Mouse (Mus musculus) induced T-regulatory cell, adult 2 months (primary cell): ENCODE measurements around the gene Cd200r3.

Experiments
- DNase-seq: peaks from one replicate; pipeline ENCODE4 v3.0.0-alpha.2; 2012; ENCODE audit warnings: low read depth

The Cd200r3 gene

DNA sequence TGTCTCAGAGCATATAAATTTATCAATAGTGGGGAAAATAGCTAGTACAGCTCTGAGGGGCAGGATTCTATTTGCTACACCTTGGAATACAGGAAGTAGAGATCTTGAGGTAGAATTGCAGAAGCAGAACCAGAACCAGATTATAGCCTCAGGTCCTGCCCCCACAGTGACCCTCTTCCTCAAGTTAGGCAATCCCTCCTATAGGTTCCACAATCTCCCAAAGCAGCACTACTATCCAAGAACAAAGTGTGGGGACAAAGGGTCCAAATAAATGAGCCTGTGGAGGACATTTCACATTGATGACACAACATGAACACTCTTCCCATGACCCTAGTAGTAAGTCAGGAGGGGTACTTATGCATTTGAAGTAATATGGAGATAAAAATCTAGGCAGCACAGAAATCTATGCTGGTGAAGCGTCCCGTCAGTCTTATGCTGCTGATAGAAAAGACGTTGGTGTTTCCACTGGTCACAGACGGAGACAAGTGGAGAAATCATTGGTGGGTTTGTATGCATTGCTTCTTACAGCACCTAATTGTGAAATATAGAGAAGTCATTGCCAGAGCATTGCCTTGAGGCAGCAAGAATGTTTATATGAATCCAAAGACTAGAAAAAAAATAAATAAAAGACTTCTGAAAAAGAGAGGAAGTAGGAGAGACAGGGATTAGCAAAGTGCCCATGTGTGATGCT, 45.3 kb downstream of the Cd200r3 start:
- no peak for DNase-seq

DNA sequence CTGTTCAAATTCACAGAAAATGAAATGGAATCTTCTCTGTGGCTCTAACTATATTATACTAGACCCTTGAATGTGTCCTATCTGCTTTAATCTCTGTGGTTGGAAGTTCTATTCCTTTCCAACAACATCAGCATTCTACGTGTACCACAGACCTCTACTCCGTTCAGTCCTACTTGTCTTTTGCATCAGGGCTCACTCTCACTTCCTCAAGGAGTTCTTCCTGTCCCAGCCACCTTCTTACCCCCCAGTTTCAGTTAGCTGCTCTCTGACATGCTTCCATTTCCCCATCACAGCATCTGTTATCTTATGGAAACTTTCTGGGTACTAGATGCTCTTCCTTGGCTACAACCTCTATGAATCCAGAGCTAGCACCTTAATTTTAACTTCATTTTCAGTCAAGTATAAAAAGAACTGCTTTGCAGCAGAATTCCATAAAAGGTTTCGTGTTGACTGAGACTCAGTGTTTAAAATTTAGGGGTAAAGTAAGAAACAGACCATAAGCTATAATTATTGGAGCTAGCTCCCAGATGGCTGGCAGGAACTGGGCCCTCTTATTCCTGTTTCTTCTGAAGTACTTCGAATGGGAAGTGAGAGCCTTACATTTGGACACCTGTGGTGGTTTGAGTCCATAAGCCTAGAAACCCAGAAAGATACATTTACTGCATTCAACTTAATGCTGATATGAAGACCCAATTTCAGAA, 50.0 kb downstream of the Cd200r3 start:
- no peak for DNase-seq

DNA sequence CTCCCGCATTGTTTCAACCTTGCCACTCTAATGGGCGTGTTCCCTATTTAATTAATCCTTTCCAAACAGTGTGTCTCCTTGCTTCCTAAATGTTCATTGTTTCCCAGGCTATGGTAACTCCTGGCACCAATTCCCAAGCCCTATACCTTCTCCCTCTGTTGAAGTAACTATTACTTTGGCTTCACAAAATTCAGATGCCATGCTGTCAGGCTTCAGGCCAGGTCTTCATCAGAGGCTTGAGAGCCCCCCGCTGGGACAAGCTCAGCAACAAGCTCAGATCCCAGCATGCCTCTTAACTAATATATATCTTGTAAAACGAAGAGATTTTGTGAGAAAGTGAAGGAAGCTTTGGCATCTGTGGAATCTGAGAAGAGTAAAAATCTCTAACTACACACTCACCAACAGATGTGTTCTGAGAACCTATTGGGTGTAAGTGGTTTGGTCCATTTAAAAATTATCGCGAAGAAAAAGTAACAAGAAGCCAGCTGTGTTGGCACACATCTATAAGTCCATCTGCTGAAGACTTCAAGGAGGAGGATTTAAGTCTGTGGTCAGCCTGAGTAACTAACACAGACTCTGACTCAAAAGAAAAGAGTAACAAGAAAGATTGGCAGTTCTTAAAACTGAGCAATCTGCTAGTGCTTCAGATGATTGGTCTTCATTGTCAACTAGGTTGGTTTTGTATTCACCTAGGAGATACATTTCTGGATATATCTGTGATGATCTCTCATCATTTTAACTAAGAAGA, 50.9 kb downstream of the Cd200r3 start:
- DNase-seq: no peak

DNA sequence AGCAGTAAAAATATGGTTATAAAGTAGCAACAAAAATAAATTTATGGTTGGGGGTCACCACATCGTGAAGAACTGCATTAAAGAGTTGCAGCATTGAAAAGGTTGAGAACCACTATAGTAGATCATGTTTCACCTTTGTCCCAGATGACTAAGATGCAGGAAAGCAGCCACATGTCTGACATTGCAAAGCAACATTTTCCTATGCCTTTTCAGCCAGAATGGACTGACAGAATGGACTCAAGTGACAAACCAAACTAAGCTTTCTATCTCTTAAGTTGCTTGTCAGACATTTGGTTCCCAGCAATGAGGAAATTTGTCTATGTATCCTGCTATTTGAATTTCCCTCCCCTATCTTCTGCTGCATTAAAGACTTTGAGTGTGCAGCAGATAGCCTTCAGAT, 51.6 kb downstream of the Cd200r3 start:
- no peak for DNase-seq

DNA sequence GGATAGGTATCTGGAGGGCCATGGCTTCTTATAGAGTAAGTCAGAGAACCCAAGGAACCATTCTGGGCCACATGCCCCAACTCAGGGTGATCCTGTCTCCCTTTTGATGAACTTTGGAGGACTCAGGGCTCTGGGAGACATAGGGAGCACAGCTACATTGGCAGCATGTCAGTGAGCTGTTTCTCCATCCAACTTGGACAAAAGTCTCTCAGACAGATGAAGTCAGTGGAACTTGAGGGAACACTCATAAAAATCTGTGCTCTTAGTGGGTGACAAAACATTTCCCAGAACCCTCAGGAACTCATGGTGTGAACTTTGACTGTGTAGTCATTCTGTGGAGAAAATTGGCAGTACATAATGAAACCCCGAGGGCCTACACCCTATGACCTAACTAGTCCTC, 53.2 kb downstream of the Cd200r3 start:
- DNase-seq: no peak

DNA sequence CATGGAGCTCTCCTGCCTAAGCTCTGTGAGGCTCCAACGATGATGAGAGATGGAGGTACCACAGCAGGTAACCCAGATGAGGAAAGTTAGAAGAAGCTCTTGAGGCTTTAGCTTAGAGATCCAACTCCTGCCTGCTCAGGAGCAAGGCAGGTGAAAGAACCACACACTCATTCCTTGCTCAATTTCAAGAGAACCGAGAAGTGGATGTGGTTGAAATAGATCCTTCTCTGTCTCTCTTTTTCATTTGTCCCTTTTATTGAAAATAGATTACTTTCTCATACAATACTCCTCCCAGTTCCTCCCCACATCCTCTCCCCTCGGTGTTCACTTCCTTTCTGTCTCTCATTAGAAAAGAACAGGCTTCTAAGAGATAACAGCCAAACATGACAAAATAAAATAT, 56.1 kb downstream of the Cd200r3 start:
- DNase-seq: peak; percentile 48

DNA sequence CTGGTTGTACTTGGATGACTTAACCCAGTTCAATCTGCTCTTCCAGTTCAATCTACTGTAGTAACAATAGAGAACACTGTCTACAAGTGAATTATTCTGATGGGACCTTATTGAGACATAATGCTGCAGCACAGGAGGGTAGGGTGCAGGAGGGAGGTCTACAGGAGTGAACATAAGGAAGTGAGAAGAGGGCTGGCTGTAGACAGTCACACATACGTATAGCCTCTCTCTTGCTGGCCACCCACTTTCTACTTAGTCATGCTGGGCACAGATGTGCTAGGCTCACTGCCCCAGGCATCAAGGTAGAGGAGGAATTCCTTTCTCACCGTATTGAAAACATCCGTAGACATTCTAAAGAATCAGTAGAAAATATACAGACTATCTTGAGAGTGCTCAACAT, 61.0 kb downstream of the Cd200r3 start:
- DNase-seq: no peak

DNA sequence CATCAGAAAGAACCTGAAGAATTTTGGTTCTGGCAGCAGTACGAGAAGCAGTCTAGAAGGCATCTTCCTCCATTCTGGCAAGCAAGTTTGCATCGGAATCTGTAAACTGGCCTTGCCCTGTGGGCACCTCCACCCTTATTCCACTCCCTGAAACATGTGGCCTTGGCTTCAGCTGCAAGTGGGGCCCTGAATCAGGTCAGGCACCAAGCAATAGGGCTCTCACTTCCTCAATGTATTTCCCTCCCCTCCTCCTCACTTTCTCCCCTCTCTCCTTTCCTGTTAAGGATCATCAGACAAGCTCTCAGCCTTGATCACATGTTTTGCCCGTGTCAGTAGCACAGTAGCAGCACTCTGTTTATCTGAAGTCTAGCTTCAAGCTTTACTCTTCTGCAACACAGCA, 61.8 kb downstream of the Cd200r3 start:
- no peak for DNase-seq

DNA sequence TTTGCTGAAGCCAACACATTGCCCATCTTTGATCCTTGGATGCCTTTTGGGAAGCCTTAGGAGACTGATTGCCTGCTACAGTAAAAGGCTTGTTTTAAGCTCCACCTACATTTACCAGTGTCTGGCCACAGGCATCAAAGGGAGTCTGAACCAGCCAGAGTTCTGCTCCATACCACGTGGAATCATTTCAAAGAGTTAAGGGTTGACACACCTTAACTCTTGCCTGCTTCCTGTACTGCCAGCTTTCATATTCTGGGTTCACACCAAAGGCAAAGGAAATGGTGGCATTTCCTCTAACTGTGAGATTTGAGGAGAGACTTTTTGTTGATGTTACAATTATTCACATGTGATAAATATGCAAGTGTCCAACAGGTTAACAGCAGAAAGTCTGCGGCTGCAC, 63.5 kb downstream of the Cd200r3 start:
- DNase-seq: peak; percentile 47

DNA sequence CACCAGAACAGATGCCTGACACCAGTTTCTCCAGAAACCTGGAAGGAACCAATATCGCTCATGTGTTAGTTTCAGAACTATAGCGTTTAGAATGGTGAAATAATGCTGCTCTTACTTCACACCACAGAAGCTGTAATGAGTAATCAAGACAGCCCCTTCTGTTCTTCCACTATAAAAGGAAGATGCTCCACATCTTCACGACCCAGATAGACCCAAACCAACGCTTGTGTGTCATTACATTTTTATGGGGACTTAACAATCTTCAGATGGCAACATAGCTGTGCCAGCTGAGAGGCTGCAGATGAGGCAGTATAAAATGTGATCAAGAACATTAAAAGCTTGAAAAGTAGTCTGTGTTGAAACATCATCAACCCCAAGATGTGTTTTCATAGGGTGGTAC, 64.3 kb downstream of the Cd200r3 start:
- DNase-seq: no peak

DNA sequence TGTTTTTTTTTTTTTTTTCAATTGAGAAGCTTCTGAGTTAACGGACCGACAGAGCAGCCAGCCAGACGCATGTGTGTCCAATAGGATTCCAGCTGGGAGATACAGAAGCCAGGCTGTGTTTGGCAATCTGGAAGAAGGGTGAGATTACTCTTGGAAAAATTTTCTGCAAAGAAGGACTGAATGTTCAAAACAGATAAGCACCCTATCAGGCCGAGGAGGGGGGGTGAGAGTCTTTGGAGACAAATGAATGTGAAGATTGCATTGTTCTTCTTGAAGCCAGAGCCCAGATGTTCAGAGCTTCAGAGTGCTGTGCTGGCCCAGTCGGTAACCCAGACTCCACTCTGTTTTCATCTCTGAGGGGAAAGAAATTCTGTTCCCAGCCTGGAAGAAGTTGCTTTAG, 66.2 kb downstream of the Cd200r3 start:
- DNase-seq: no peak

DNA sequence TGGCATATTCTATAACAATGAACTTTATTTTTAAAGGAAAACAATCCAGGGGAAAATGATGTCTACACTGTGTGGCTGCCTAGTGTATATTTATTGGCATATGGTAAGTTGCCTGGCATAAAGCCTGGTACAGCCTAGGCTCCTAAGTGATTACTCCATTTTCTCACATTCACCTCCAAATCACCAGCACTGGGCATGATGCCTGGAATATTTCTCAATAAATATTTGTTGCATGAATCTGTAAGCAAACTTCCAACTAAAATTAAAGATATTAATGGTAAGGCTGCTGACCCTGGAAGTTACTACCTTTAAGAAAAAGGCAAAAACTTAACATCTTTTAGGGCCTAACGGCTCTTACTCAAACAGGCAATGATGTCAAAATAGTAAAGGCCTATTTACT, 72.1 kb downstream of the Cd200r3 start:
- DNase-seq: no peak

DNA sequence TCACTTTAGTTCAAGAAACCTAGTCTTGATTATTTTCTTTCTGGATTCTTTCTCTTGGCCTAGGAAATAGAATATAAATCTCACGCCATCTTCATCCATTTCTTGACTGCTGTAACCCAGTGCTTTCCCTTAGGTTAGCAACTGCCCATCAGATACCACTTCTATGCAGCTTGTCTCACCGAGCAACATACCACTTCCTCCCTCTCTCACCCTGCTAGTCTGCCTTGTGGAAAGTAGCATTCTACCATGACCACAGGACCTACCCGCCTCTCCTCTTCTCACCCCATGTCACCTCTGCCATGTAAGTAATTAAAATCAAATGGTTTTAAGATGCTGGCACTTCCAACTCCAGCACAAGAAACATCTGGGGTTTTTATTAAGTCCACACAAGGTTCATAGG, 73.0 kb downstream of the Cd200r3 start:
- DNase-seq: peak; percentile 44

DNA sequence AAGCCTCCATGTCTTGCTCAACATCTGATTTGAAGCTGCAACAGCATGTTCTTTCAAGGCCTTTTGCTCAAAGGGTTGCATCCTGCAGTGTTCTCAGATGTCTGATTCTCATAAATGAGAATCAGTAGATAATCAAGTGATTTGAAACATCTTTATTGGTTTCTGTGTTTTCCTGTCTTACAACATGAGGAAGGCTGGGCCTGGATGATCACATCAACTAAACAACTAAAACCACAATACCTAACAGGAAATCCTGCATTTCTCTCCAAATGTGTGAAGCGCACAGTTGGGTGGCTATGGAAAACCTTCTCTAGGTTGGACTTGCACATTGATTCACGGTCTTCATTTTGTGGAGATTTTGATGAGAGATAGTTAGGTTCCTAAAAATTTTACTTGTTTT, 75.4 kb downstream of the Cd200r3 start:
- DNase-seq: peak; percentile 31

DNA sequence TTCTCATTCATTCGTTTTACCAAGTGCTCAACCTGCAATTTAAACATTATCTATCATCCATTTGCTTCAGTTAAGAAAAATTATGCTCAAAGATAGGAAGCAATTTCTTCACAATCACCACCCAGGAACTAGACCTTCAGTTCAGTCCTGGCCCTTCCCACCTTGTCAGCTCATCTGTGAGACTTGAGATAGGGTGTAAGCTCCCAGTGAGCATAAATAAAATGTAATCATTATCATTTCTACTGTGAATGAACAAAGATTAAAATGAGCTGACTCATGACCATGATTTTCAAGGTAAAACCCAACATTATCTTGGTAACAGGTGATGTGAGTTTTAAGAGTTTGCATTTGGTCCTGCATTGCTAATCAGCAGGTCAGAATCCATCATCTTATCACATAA, 76.6 kb downstream of the Cd200r3 start:
- no peak for DNase-seq

DNA sequence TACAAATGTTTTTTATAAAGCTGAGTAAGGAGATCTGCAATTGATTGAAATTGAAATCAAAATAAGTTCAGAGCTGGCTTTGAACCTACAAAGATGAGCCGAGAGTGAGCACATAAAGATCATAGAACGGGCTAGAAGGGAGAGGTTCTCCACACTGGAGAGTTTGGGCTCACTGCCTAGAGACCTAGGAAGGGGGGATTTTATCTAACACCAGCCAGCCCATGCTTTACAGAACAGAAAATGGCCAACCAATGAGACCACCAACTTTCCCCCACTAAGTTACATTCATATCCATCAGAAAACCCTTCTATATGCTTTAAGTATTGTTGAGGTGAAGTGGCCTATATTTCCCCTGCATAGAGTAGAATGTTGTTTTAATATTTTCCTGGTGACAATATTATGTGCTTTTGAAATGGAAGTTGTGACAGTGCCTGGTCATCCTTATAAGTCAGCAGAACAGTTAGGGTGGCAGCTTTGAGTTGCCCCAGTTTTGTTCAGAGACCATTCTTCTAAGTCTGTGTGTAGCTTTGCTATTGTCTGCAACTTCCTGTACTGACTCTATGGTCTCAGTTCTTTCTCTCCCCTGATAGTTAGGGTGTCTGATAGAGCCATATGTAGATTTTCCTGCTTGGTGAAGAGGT, 77.3 kb downstream of the Cd200r3 start:
- DNase-seq: no peak

DNA sequence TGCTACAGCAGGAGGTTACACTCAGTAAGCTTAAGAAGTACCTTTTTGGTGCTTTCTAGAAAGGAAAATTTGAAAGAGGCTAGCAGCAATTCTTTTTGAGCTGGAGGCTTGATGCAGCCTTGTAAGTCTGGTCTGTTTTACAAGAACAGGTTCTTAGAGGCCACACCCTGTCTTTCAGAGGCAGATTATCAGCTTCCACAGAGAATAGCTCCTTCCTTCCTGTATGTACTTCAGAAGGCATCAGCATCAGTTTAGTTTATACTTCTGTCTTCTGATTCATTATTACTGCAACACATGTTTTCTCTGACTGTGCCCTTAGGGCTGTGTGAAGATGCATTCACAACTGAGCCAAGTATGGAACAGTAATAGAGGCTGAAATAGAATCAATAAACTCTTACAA, 78.0 kb downstream of the Cd200r3 start:
- DNase-seq: peak; percentile 33

DNA sequence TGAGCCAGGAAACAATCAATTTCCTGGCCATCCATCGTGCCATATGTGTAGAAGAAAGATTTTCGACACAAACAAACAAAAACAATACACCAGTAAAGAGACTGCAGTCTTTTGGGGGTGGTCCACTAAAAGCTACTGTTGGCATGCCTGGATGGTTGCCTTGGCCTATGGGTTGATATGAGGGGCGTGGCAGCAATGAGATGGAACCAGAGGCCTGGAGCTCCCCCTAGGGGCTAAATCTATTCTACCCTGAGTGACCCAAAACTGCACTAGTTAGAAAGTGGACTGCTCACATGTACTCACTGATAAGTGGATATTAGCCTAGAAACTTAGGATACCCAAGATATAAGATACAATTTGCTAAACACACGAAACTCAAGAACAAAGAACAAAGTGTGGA, 80.4 kb downstream of the Cd200r3 start:
- DNase-seq: peak; percentile 90

DNA sequence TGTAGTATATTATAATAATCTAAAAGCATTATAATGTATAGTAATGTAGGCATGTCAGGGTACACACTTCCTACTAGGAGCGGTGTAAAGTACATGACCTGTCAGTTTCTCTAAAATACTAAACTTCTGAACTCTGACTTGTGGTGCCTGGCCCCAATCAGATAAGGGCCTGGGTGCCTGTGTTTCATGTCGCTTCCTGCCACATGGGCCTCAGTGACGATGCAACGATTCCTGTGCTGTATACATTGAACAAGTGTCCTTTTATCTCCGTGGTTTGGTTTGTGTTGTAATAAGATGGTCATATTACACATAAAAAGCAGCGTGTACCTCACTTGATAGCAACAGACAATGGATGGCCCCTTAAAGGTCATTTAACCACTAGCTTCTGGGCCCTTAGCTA, 81.8 kb downstream of the Cd200r3 start:
- peak; percentile 80 for DNase-seq

DNA sequence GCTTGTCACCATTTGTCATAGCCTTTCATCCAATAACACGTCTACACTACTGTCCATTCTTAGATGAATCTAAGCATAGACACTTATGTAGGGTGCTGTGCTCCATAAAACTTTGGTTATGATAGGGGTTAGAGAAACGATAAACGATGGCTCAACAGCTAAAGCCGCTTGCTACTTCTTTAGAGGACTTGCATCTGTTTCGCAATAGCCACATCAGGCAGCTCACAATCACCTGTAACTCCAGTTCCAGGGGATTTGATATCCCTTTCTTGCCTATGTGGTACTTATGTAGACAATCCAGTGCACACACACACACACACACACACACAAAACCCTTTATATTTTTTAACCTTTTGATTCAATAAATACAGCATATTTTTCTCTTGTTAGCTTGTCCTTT, 85.6 kb downstream of the Cd200r3 start:
- no peak for DNase-seq

DNA sequence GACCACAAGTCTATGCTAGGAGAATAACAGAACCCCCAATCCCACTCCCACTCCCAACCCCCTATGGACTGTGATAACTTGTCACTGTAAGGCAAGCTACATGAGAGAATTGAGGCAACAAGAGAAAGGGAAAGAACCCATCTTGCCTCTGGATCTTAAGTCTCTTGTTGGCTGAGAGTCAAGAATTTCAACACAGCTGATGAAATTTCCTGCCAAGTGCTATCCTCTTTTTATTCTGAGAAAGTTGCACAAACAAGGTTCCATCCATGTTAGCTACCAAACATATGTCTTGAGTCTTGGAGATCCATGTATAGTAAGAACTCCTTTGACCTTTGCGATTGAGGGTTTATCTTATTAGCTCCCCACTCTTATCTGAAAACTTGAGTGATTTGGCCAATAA, 86.0 kb downstream of the Cd200r3 start:
- no peak for DNase-seq

DNA sequence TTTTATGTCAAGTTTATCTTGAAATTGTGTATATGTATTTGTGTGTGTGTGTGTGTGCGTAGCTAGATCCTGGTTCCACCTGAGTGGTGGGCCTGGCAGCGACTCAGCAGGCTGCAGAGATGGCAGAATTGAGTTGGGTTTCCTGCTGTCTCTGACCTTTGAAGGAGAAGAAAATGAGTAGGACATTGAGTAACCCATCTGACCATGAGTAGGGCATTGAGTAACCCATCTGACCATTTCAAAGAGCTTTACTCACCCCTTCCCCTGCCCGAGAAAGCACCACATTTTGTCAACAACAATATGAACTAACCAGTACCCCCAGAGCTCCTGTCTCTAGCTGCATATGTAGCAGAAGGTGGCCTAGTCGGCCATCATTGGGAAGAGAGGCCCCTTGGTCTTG, 86.6 kb downstream of the Cd200r3 start:
- DNase-seq: no peak

DNA sequence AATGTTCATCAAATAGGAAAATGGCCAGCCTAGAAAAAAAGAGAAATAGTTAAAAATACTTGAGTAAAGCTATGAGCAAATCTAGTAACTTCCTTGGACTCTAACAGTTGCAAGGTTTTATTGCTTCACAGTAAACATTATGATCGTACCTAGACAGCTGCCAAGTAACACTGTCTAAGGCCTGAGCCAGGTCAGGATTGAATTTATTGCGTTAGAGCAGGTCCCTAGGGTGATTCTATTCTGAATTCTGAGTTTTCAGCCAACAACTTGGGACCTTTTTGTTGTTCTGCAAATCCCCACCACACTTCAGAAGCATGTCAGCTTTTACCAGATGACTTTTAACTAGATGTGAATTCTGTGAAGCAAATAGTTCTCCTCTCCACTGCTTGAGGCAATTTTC, 87.3 kb downstream of the Cd200r3 start:
- DNase-seq: no peak
